Mouse (Mus musculus) MEL (cell line): ENCODE data around the gene Ndel1. TPM values are rescaled to one million over a fixed set of nuclear protein-coding genes. Genes with fewer than 3 reads are reported as not detected.

ENCODE experiments used
- DNase-seq: peaks from one replicate; pipeline ENCODE4 v3.0.0; 2011; ENCODE audit warnings: low read depth, low spot score
- H3K27ac ChIP-seq: 2 replicates; pipeline ENCODE4 v1.5.1; 2012; ENCODE audit warnings: low read depth, mild to moderate bottlenecking, control low read depth, low read length, moderate library complexity; ENCODE audit not compliant: control insufficient read depth
- H3K27me3 ChIP-seq, 2 experiments: fragments of 150-350 bp in 1 of 2; sonication (generic) in 1 of 2; 2 replicates each; pipeline ENCODE4 v1.6.1; 2012; ENCODE audit warnings: low read length in 2 of 2, mild to moderate bottlenecking in 2 of 2, improper control_type of control experiment in 1 of 2, moderate library complexity in 1 of 2; ENCODE audit not compliant: insufficient read depth in 2 of 2, control insufficient read depth in 1 of 2
- H3K36me3 ChIP-seq, 2 experiments: 2 replicates each; pipeline ENCODE4 v1.6.1; 2012 to 2014; ENCODE audit warnings: low read length in 2 of 2, improper control_type of control experiment in 1 of 2, inconsistent platforms in 1 of 2, mild to moderate bottlenecking in 1 of 2; ENCODE audit not compliant: insufficient read depth in 2 of 2, control insufficient read depth in 1 of 2
- H3K4me1 ChIP-seq, 2 experiments: fragments of 150-350 bp in 1 of 2; sonication (generic) in 1 of 2; 2 replicates each; pipeline ENCODE4 v1.6.1; 2012; ENCODE audit warnings: low read length in 2 of 2, improper control_type of control experiment in 1 of 2, mild to moderate bottlenecking in 1 of 2; ENCODE audit not compliant: insufficient read depth in 2 of 2, control insufficient read depth in 1 of 2
- H3K4me3 ChIP-seq, 2 experiments: fragments of 150-350 bp in 1 of 2; sonication (generic) in 1 of 2; 2 replicates each; pipeline ENCODE4 v1.5.1; 2012; ENCODE audit warnings: low read depth in 2 of 2, low read length in 2 of 2, mild to moderate bottlenecking in 2 of 2, moderate library complexity in 2 of 2, control low read depth in 1 of 2, improper control_type of control experiment in 1 of 2; ENCODE audit not compliant: control insufficient read depth in 1 of 2, insufficient read depth in 1 of 2
- H3K79me2 ChIP-seq: 2 replicates; pipeline ENCODE4 v1.6.1; 2012; ENCODE audit warnings: mild to moderate bottlenecking, low read length, moderate library complexity; ENCODE audit not compliant: control insufficient read depth, poor library complexity, insufficient read depth
- H3K9ac ChIP-seq: 2 replicates; pipeline ENCODE4 v1.6.1; 2012; ENCODE audit warnings: low read depth, mild to moderate bottlenecking, control low read depth, low read length, moderate library complexity; ENCODE audit not compliant: control insufficient read depth, poor library complexity, severe bottlenecking
- H3K9me3 ChIP-seq: fragments of 150-350 bp; sonication (generic); replicated peaks from 2 replicates; pipeline ENCODE4 v1.6.1; 2012; ENCODE audit warnings: mild to moderate bottlenecking, low read length, improper control_type of control experiment, moderate library complexity; ENCODE audit not compliant: insufficient read depth
- BHLHE40 ChIP-seq: IDR thresholded peaks from 2 replicates; pipeline ENCODE4 v1.6.1; 2012; ENCODE audit warnings: low read depth, mild to moderate bottlenecking, inconsistent platforms, low read length, improper control_type of control experiment, borderline replicate concordance
- CHD2 ChIP-seq: IDR thresholded peaks from 2 replicates; pipeline ENCODE4 v1.6.1; 2011; ENCODE audit warnings: low read length, improper control_type of control experiment
- CTCF ChIP-seq, 3 experiments: IDR thresholded peaks in 2 of 3; conservative IDR thresholded peaks in 1 of 3; 2 replicates each; pipeline ENCODE4 v1.5.1; 2011 to 2012; ENCODE audit warnings: low read length in 3 of 3, low read depth in 2 of 3, mild to moderate bottlenecking in 2 of 3, improper control_type of control experiment in 1 of 3, inconsistent platforms in 1 of 3, mixed read lengths in 1 of 3, moderate library complexity in 1 of 3; ENCODE audit not compliant: control insufficient read depth in 1 of 3, insufficient read depth in 1 of 3, poor library complexity in 1 of 3, severe bottlenecking in 1 of 3
- E2F4 ChIP-seq: IDR thresholded peaks from 2 replicates; pipeline ENCODE4 v1.6.1; 2011; ENCODE audit warnings: low read depth, low read length, improper control_type of control experiment, borderline replicate concordance
- EP300 ChIP-seq, 2 experiments: IDR thresholded peaks; 2 replicates each; pipeline ENCODE4 v1.6.1; 2011; ENCODE audit warnings: improper control_type of control experiment in 2 of 2, low read length in 2 of 2, low read depth in 1 of 2, mild to moderate bottlenecking in 1 of 2
- HCFC1 ChIP-seq: IDR thresholded peaks from 2 replicates; pipeline ENCODE4 v1.6.1; 2012; ENCODE audit warnings: low read depth, mild to moderate bottlenecking, inconsistent platforms, low read length, improper control_type of control experiment, moderate library complexity
- JUND ChIP-seq: IDR thresholded peaks from 2 replicates; pipeline ENCODE4 v1.6.1; 2011; ENCODE audit warnings: low read depth, mild to moderate bottlenecking, improper control_type of control experiment, low read length
- NRF1 ChIP-seq: IDR thresholded peaks from 2 replicates; pipeline ENCODE4 v1.6.1; 2014; ENCODE audit warnings: low read depth, mild to moderate bottlenecking, inconsistent platforms, low read length, improper control_type of control experiment, moderate library complexity; ENCODE audit not compliant: poor library complexity, insufficient read depth, severe bottlenecking
- RAD21 ChIP-seq: IDR thresholded peaks from 2 replicates; pipeline ENCODE4 v1.6.1; 2011; ENCODE audit warnings: mild to moderate bottlenecking, low read depth, low read length, improper control_type of control experiment
- SMC3 ChIP-seq: IDR thresholded peaks from 2 replicates; pipeline ENCODE4 v1.6.1; 2011; ENCODE audit warnings: low read depth, low read length, improper control_type of control experiment
- TAL1 ChIP-seq: IDR thresholded peaks from 2 replicates; pipeline ENCODE4 v1.6.1; 2012; ENCODE audit warnings: mild to moderate bottlenecking, inconsistent platforms, low read length, moderate library complexity, mixed read lengths
- TBP ChIP-seq: IDR thresholded peaks from 2 replicates; pipeline ENCODE4 v1.8.0; 2011; ENCODE audit warnings: low read depth, low read length, improper control_type of control experiment
- TCF12 ChIP-seq: IDR thresholded peaks from 2 replicates; pipeline ENCODE4 v1.6.1; 2014; ENCODE audit warnings: low read depth, mild to moderate bottlenecking, inconsistent platforms, low read length, improper control_type of control experiment, moderate library complexity
- UBTF ChIP-seq: IDR thresholded peaks from 2 replicates; pipeline ENCODE4 v1.6.1; 2012; ENCODE audit warnings: low read depth, mild to moderate bottlenecking, inconsistent platforms, low read length, improper control_type of control experiment, moderate library complexity, borderline replicate concordance; ENCODE audit not compliant: insufficient read depth
- ZKSCAN1 ChIP-seq: IDR thresholded peaks from 2 replicates; pipeline ENCODE4 v1.6.1; 2012; ENCODE audit warnings: low read depth, mild to moderate bottlenecking, inconsistent platforms, low read length, improper control_type of control experiment, moderate library complexity
- ZMIZ1 ChIP-seq: IDR thresholded peaks from 2 replicates; pipeline ENCODE4 v1.6.1; 2012; ENCODE audit warnings: low read depth, mild to moderate bottlenecking, inconsistent platforms, low read length, improper control_type of control experiment, moderate library complexity
- polyA plus RNA-seq, 2 experiments: library from polyadenylated mRNA; stranded (reverse) in 1 of 2; unstranded in 1 of 2; fragments of >175 nt in 1 of 2; fragments of >200 nt in 1 of 2; gene quantifications; 2 replicates each; pipeline versions ENCODE4 v1.2.1 to v1.2.4; 2012; ENCODE audit warnings: low replicate concordance in 2 of 2, low read depth in 1 of 2; ENCODE audit not compliant: insufficient read length in 2 of 2, insufficient read depth in 1 of 2, missing spikeins in 1 of 2
- total RNA-seq: library from RNA; depleted of rRNA; stranded (reverse); fragments of 300-350 nt; gene quantifications from 2 replicates; pipeline ENCODE4 v1.2.3, GENCODE M21; 2012

Ndel1 gene
- total and polyA plus RNA-seq, 3 experiments: 55.0 to 70.7 (median 61.2) TPM

GRCm38 (mm10) chr11:68891823-68892222, 20.2 kb upstream of the Ndel1 start (continued):
- TF ChIP-seq UBTF: 0 out of 2 replicates have a peak, but pooled peaks have one; percentile 33
- no peak for TF ChIP-seq NRF1
- TF ChIP-seq EP300 (IDR thresholded peaks at IDR 0.05; ENCODE audit: low read depth in 1 of 2, low read length in 2 of 2): no peak; a peak in 2 of 4 replicates
- no peak for TF ChIP-seq E2F4
- TF ChIP-seq, all 39 proteins: peak for 9

- Histone ChIP-seq H3K9me3 (no peaks in the 10 kb centered on the region), H3K4me3 (no peak overlapping the region), H3K27me3 (no peaks in the 10 kb centered on the region), H3K36me3 (peaks cover 0 to 10% of the 10 kb centered on the region in 2 experiments; a peak in 2 of 4 replicates), H3K4me1 (peaks cover 2 to 33% of the 10 kb centered on the region in 2 experiments), H3K27ac (no peak overlapping the region), H3K9ac (no peak overlapping the region), H3K79me2 (no peaks in the 10 kb centered on the region)
- TF ChIP-seq BHLHE40: no peak
- no peak for TF ChIP-seq ZKSCAN1
- TF ChIP-seq TBP: no peak
- no peak for TF ChIP-seq SMC3
- TF ChIP-seq RAD21: no peak
- no peak for TF ChIP-seq CHD2
- no peak for TF ChIP-seq ZMIZ1
- no peak for TF ChIP-seq TCF12
- no peak for TF ChIP-seq HCFC1
- no peak for TF ChIP-seq JUND
- no peak for TF ChIP-seq TAL1
- no peak for DNase-seq
These were observed 19.0 kb upstream of the Ndel1 start for GRCm38 (mm10) chr11:68890625-68891024.

- no peaks in the 10 kb centered on the region for H3K79me2 ChIP-seq
- TF ChIP-seq CTCF (IDR thresholded peaks at IDR 0.05 in 2 of 3, conservative IDR thresholded peaks at IDR 0.05 in 1 of 3; ENCODE audit: control insufficient read depth in 1 of 3, insufficient read depth in 1 of 3, low read depth in 2 of 3, low read length in 3 of 3, poor library complexity in 1 of 3, severe bottlenecking in 1 of 3) (no peak), HCFC1 (no peak)
- TF ChIP-seq, all 39 proteins: peak for 0
- H3K4me3 ChIP-seq: no peak overlapping the region
- no peak overlapping the region for H3K9ac ChIP-seq
- peaks cover 10 to 40% of the 10 kb centered on the region in 2 experiments for H3K4me1 ChIP-seq
- no peaks in the 10 kb centered on the region for H3K27me3 ChIP-seq
- H3K9me3 ChIP-seq: no peaks in the 10 kb centered on the region
- DNase-seq: no peak
- H3K36me3 ChIP-seq: peaks cover 0 to 16% of the 10 kb centered on the region in 2 experiments; a peak in 2 of 4 replicates
- no peak overlapping the region for H3K27ac ChIP-seq
These were observed 17.0 kb upstream of the Ndel1 start for GRCm38 (mm10) chr11:68888653-68889052.
